Mouse (Mus musculus): ENCODE measurements at regions not wholly inside any gene's neighbourhood (a gene's known extent, or its start where the extent isn't known, plus 50 kb on each side); places are given as distances from the start of the nearest gene placed in this dataset.

DNA sequence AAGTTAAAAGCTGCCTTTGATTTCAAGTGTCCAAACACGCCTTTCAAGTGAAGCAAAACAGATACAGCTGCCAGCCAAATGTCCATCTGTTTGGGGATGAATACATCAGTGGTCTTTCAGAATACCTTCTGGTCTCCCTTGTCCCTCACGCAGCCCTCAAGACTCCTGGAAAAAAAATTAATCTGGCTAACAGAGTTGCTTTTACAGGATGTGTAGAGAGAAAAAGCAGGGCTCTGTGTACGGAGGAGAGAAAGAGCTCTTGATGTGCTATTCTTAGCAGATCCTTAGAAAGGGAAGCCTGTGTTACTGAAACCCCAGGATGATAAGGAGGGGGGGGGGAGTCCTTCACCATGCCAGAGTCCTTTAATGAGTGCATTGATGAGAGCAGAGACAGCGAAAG, 748.4 kb upstream of the Lrrc6 start:
- in situ Hi-C loops (cut with MboI; ENCODE audit: low pct_ligation_motif_present, low pct_unique_long_range_greater_than_20kb, low sequenced_read_pairs) = no loop called here

DNA sequence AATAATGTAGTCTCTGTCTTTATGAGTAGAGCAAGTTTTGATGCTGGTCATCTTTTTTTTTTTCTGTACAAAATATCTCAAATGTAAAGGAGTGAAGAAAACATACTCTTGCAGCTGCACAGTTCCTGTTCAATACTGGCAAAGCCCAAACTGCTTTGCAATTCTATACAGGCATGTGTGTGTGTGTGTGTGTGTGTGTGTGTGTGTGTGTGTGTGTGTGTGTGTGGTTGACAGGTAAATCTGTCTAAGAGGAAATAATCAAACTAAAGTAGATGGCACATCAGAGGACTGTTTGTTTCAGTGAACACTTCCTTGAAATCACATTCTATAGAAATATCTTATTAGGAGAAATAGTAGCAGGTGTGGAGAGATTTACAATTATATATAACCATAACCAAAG, 747.8 kb upstream of the Lrrc6 start:
- in situ Hi-C loops (cut with MboI; ENCODE audit: low pct_ligation_motif_present, low pct_unique_long_range_greater_than_20kb, low sequenced_read_pairs) (no loop called here), dilution Hi-C loops (cut with MboI; ENCODE audit: extremely low pct_ligation_motif_present, extremely low pct_unique_long_range_greater_than_20kb, low sequenced_read_pairs) (no loop called here)
- Histone ChIP-seq H3K9ac (ENCODE audit: insufficient read depth, low read depth) (no peak overlapping the region), H3K4me2 (ENCODE audit: insufficient read depth, low read depth, poor library complexity, severe bottlenecking) (no peak overlapping the region), H3K9me3 (replicated peaks; ENCODE audit: low read length) (no peaks in the 10 kb centered on the region), H3K4me1 (ENCODE audit: control insufficient read depth in 1 of 2, insufficient read depth in 2 of 2) (no peaks in the 10 kb centered on the region), H3K79me2 (replicated peaks; ENCODE audit: control insufficient read depth, extremely low read depth, insufficient read depth, poor library complexity, severe bottlenecking) (no peaks in the 10 kb centered on the region), H3K27ac (ENCODE audit: insufficient read depth, low read depth) (no peak overlapping the region), H3K27me3 (replicated peaks) (no peaks in the 10 kb centered on the region), H3K4me3 (replicated peaks in 1 of 3; ENCODE audit: low read depth in 2 of 3, low read length in 2 of 3, poor library complexity in 1 of 3) (no peak overlapping the region), H3K36me3 (replicated peaks in 1 of 2; ENCODE audit: control insufficient read depth in 1 of 2, insufficient read depth in 1 of 2, low read length in 1 of 2) (no peaks in the 10 kb centered on the region)
- no peak for DNase-seq (ENCODE audit: extremely low read depth)
- TF ChIP-seq POLR2AphosphoS2 (IDR thresholded peaks at IDR 0.05; ENCODE audit: low read depth, low read length) = no peak
- no peak for TF ChIP-seq MXI1 (IDR thresholded peaks at IDR 0.05; ENCODE audit: low read depth, low read length)
- no peak for TF ChIP-seq MAX (IDR thresholded peaks at IDR 0.05; ENCODE audit: low read length)
- no peak for TF ChIP-seq CHD2 (IDR thresholded peaks at IDR 0.05; ENCODE audit: low read length)
- no peak for TF ChIP-seq SMC3 (IDR thresholded peaks at IDR 0.05; ENCODE audit: low read depth, low read length)
- no peak for TF ChIP-seq CTCF (conservative IDR thresholded peaks at IDR 0.05 in 1 of 2, IDR thresholded peaks at IDR 0.05 in 1 of 2; ENCODE audit: low read depth in 2 of 2, low read length in 2 of 2)
- TF ChIP-seq IRF4 (IDR thresholded peaks at IDR 0.05; ENCODE audit: low read depth, low read length) = no peak
- no peak for TF ChIP-seq ETS1 (conservative IDR thresholded peaks at IDR 0.05; ENCODE audit: low read depth, low read length)
- TF ChIP-seq NELFE (IDR thresholded peaks at IDR 0.05; ENCODE audit: low read depth, low read length) = no peak
- TF ChIP-seq BHLHE40 (IDR thresholded peaks at IDR 0.05; ENCODE audit: low read depth, low read length) = no peak
- TF ChIP-seq CHD1 (IDR thresholded peaks at IDR 0.05; ENCODE audit: low read depth, low read length) = no peak
- TF ChIP-seq POLR2A (IDR thresholded peaks at IDR 0.05; ENCODE audit: low read depth, low read length) = no peak
- TF ChIP-seq USF1 (IDR thresholded peaks at IDR 0.05; ENCODE audit: low read depth, low read length) = no peak
- TF ChIP-seq ZNF384 (IDR thresholded peaks at IDR 0.05; ENCODE audit: low read depth, low read length) = no peak
- TF ChIP-seq RCOR1 (conservative IDR thresholded peaks at IDR 0.05; ENCODE audit: low read depth, low read length) = no peak
- no peak for TF ChIP-seq EP300 (IDR thresholded peaks at IDR 0.05; ENCODE audit: low read length)
- TF ChIP-seq PAX5 (IDR thresholded peaks at IDR 0.05; ENCODE audit: low read length) = no peak

More for the DNA sequence above, 748.4 kb upstream of the Lrrc6 start:
- Histone ChIP-seq H3K27me3 (replicated peaks) (no peaks in the 10 kb centered on the region), H3K9me3 (replicated peaks; ENCODE audit: low read length) (no peaks in the 10 kb centered on the region), H3K9ac (ENCODE audit: insufficient read depth, low read depth) (no peak overlapping the region), H3K4me3 (replicated peaks in 1 of 3; ENCODE audit: low read depth in 2 of 3, low read length in 2 of 3, poor library complexity in 1 of 3) (no peak overlapping the region), H3K36me3 (replicated peaks in 1 of 2; ENCODE audit: control insufficient read depth in 1 of 2, insufficient read depth in 1 of 2, low read length in 1 of 2) (no peaks in the 10 kb centered on the region), H3K4me1 (ENCODE audit: control insufficient read depth in 1 of 2, insufficient read depth in 2 of 2) (no peaks in the 10 kb centered on the region), H3K27ac (ENCODE audit: insufficient read depth, low read depth) (no peak overlapping the region), H3K79me2 (replicated peaks; ENCODE audit: control insufficient read depth, extremely low read depth, insufficient read depth, poor library complexity, severe bottlenecking) (no peaks in the 10 kb centered on the region), H3K4me2 (ENCODE audit: insufficient read depth, low read depth, poor library complexity, severe bottlenecking) (no peak overlapping the region)
- dilution Hi-C loops (cut with MboI; ENCODE audit: extremely low pct_ligation_motif_present, extremely low pct_unique_long_range_greater_than_20kb, low sequenced_read_pairs) = no loop called here
- no peak for TF ChIP-seq TCF12 (IDR thresholded peaks at IDR 0.05; ENCODE audit: low read depth, low read length)
- no peak for TF ChIP-seq ELF1 (IDR thresholded peaks at IDR 0.05; ENCODE audit: low read depth, low read length)
- no peak for TF ChIP-seq PAX5 (IDR thresholded peaks at IDR 0.05; ENCODE audit: low read length)
- no peak for TF ChIP-seq JUN (IDR thresholded peaks at IDR 0.05; ENCODE audit: insufficient read depth, low read depth, low read length)
- no peak for TF ChIP-seq RAD21 (IDR thresholded peaks at IDR 0.05; ENCODE audit: low read depth, low read length)
- TF ChIP-seq MXI1 (IDR thresholded peaks at IDR 0.05; ENCODE audit: low read depth, low read length) = no peak
- TF ChIP-seq KAT2A (IDR thresholded peaks at IDR 0.05; ENCODE audit: insufficient replicate concordance, low read length) = no peak
- TF ChIP-seq NRF1 (IDR thresholded peaks at IDR 0.05; ENCODE audit: low read depth, low read length) = no peak
- DNase-seq (ENCODE audit: extremely low read depth) = no peak

Measured in CH12.LX (cell line).